Mouse (Mus musculus): Measurements from ENCODE around the gene Zfp991. TPM values are rescaled to one million over a fixed set of nuclear protein-coding genes. Genes with fewer than 3 reads are reported as not detected.
A peak's percentile ranks its signal among the peaks of the same experiment; 100 is the strongest.
"Not testable (repeated sequence)": the region's sequence is repeated elsewhere in the genome, so short reads cannot be mapped to it uniquely, and the experiment has no call there.

Zfp991 gene
- polyA plus RNA-seq, 1 experiment from 2014 or later: 9.3 TPM

DNA sequence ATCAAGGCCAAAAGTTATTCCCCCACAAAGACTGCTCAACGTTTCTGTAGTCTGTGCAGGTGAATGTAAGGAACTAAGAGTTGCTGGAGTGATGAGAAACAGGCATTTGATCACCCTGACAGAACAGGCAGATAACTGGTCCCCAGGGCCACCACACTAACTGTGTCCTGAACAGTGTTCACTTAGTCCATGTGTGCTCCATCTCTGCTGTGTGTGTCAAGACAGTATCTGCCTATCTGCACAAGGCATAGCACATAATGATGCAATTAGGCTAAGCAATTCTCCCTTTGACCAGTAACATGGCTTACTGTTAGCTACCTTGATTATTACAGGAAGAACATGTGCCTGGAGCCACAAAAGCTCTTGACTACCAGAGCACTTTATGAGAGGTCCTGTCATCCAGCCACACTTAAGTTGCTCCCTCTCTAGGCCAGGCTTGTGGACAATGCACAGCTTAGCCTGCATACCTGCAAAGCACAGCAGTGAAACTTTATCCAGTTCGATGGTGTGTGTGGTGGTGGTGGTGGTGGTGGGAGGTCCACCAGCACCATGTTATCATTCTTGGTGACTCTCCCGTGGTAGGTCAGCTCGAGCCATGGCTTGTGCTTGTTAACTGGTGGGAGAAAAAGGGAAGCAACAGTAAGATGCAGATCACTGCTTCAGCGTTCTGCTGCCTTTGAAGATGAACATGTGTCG lies 67.4 kb downstream of the Zfp991 start:
- not testable (repeated sequence) for DNase-seq (ENCODE audit: low spot score); H3K4me1 ChIP-seq; H3K27me3 ChIP-seq (replicated peaks; ENCODE audit: low read depth, poor library complexity, severe bottlenecking); H3K27ac ChIP-seq (replicated peaks); H3K4me3 ChIP-seq; H3K36me3 ChIP-seq (replicated peaks)
- 77% methylated on average over 6 of the region's 6 CpGs for WGBS
- H3K9me3 ChIP-seq: peaks cover 14% of the 10 kb centered on the region

GRCm38 (mm10) chr4:147201920-147202660 lies 70.3 kb downstream of the Zfp991 start:
- H3K4me1 ChIP-seq; DNase-seq (ENCODE audit: low spot score); H3K36me3 ChIP-seq (replicated peaks); H3K9me3 ChIP-seq; H3K27me3 ChIP-seq (replicated peaks; ENCODE audit: low read depth, poor library complexity, severe bottlenecking); H3K4me3 ChIP-seq; H3K27ac ChIP-seq (replicated peaks): not testable (repeated sequence)
- 85% methylated on average over 15 of the region's 16 CpGs for WGBS

- not testable (repeated sequence) for H3K4me1 ChIP-seq; H3K9me3 ChIP-seq; H3K36me3 ChIP-seq (replicated peaks); H3K27me3 ChIP-seq (replicated peaks; ENCODE audit: low read depth, poor library complexity, severe bottlenecking); H3K27ac ChIP-seq (replicated peaks); H3K4me3 ChIP-seq; DNase-seq (ENCODE audit: low spot score)
- 85% methylated on average over 3 of the region's 7 CpGs for WGBS
Measured at GRCm38 (mm10) chr4:147212182-147212928, 80.5 kb downstream of the Zfp991 start.

GRCm38 (mm10) chr4:147214233-147214632 lies 82.4 kb downstream of the Zfp991 start:
- not testable (repeated sequence) for H3K27ac ChIP-seq (replicated peaks); H3K36me3 ChIP-seq (replicated peaks); H3K9me3 ChIP-seq; H3K27me3 ChIP-seq (replicated peaks; ENCODE audit: low read depth, poor library complexity, severe bottlenecking); H3K4me1 ChIP-seq; DNase-seq (ENCODE audit: low spot score); H3K4me3 ChIP-seq
- WGBS: no CpG with 5 or more reads among the region's 1 CpGs

DNA sequence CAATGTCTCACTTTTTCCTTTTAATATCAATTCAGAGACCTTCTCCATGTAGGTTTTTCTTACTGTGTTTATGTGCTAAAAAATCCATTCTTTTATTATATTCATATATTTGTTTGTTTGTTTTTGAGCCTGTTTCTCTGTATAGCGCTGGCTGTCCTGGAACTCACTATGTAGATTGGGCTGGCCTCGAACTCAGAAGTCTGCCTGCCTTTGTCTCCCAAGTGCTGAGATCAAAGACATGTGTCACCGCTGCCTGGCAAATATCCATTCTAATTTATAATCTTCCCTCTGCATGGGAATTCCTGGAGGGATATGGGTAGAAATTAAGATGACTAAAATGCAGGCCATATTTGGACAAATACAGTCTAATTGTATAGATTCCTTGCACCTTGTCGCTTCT lies 85.8 kb downstream of the Zfp991 start:
- H3K27ac ChIP-seq (replicated peaks); H3K36me3 ChIP-seq (replicated peaks); H3K4me1 ChIP-seq; DNase-seq (ENCODE audit: low spot score); H3K27me3 ChIP-seq (replicated peaks; ENCODE audit: low read depth, poor library complexity, severe bottlenecking); H3K4me3 ChIP-seq: not testable (repeated sequence)
- 72% methylated on average over 3 of the region's 4 CpGs for WGBS
- peaks cover 20% of the 10 kb centered on the region for H3K9me3 ChIP-seq

- not testable (repeated sequence) for H3K27ac ChIP-seq (replicated peaks); H3K27me3 ChIP-seq (replicated peaks; ENCODE audit: low read depth, poor library complexity, severe bottlenecking); H3K4me1 ChIP-seq; DNase-seq (ENCODE audit: low spot score); H3K36me3 ChIP-seq (replicated peaks)
- H3K9me3 ChIP-seq: peaks cover 26% of the 10 kb centered on the region
- 74% methylated on average over 51 of the region's 51 CpGs for WGBS
- H3K4me3 ChIP-seq: peak overlapping the region; percentile 46
Measured at GRCm38 (mm10) chr4:147219319-147220070, 87.7 kb downstream of the Zfp991 start.

- H3K9me3 ChIP-seq: peaks cover 33% of the 10 kb centered on the region
- not testable (repeated sequence) for H3K27ac ChIP-seq (replicated peaks); H3K36me3 ChIP-seq (replicated peaks); DNase-seq (ENCODE audit: low spot score); H3K4me1 ChIP-seq; H3K4me3 ChIP-seq; H3K27me3 ChIP-seq (replicated peaks; ENCODE audit: low read depth, poor library complexity, severe bottlenecking)
- 82% methylated on average over 20 of the region's 20 CpGs for WGBS
Measured at GRCm38 (mm10) chr4:147220226-147220625, 88.4 kb downstream of the Zfp991 start.

GRCm38 (mm10) chr4:147222021-147222420 lies 90.2 kb downstream of the Zfp991 start:
- not testable (repeated sequence) for H3K27ac ChIP-seq (replicated peaks); DNase-seq (ENCODE audit: low spot score); H3K27me3 ChIP-seq (replicated peaks; ENCODE audit: low read depth, poor library complexity, severe bottlenecking); H3K4me1 ChIP-seq; H3K4me3 ChIP-seq; H3K36me3 ChIP-seq (replicated peaks)
- peaks cover 44% of the 10 kb centered on the region for H3K9me3 ChIP-seq
- WGBS: 87% methylated on average over 5 of the region's 5 CpGs

DNA sequence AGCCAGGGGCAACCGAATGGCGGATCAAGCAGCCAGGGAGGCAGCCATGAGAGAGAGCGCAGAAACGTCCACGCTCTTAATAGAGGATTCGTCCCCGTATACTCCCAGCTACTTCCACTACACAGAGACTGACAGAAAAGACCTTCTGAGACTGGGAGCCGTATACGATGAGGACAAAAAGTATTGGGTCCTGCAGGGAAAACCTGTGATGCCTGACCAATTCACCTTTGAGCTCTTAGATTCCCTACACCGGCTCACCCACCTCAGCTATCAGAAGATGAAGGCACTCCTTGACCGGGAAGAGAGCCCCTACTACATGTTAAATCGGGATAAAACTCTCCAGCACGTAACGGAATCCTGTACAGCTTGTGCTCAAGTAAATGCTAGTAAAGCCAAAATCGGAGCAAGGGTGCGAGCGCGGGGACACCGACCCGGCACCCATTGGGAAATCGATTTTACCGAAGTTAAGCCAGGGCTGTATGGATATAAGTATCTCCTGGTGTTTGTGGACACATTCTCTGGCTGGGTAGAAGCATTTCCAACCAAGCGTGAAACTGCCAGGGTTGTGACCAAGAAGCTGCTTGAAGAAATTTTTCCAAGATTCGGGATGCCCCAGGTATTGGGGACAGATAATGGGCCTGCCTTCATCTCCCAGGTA lies 92.1 kb downstream of the Zfp991 start:
- not testable (repeated sequence) for H3K4me1 ChIP-seq; H3K36me3 ChIP-seq (replicated peaks); H3K27me3 ChIP-seq (replicated peaks; ENCODE audit: low read depth, poor library complexity, severe bottlenecking); DNase-seq (ENCODE audit: low spot score); H3K4me3 ChIP-seq; H3K27ac ChIP-seq (replicated peaks)
- WGBS: 96% methylated on average over 24 of the region's 24 CpGs
- peaks cover 46% of the 10 kb centered on the region for H3K9me3 ChIP-seq

GRCm38 (mm10) chr4:147225616-147226015 lies 93.8 kb downstream of the Zfp991 start:
- H3K27me3 ChIP-seq (replicated peaks; ENCODE audit: low read depth, poor library complexity, severe bottlenecking); H3K36me3 ChIP-seq (replicated peaks); DNase-seq (ENCODE audit: low spot score); H3K4me3 ChIP-seq; H3K4me1 ChIP-seq; H3K27ac ChIP-seq (replicated peaks): not testable (repeated sequence)
- WGBS: 95% methylated on average over 10 of the region's 15 CpGs
- peaks cover 36% of the 10 kb centered on the region for H3K9me3 ChIP-seq

- DNase-seq (ENCODE audit: low spot score); H3K27ac ChIP-seq (replicated peaks); H3K4me3 ChIP-seq; H3K4me1 ChIP-seq; H3K36me3 ChIP-seq (replicated peaks); H3K27me3 ChIP-seq (replicated peaks; ENCODE audit: low read depth, poor library complexity, severe bottlenecking): not testable (repeated sequence)
- peaks cover 48% of the 10 kb centered on the region for H3K9me3 ChIP-seq
- 74% methylated on average over 3 of the region's 3 CpGs for WGBS
Measured at GRCm38 (mm10) chr4:147230026-147230425, 98.2 kb downstream of the Zfp991 start.
